Mouse (Mus musculus): ENCODE measurements around the gene Hes2. TPM values are rescaled to one million over a fixed set of nuclear protein-coding genes. Genes with fewer than 3 reads are reported as not detected.
A peak's percentile ranks its signal among the peaks of the same experiment; 100 is the strongest.

Hes2 gene
- 0.10 TPM in 1 of 2 replicates, not detected in the other for polyA plus RNA-seq (2015; fragmentation: Nextera tagmentation; extraction: Ambion mirVana)

DNA sequence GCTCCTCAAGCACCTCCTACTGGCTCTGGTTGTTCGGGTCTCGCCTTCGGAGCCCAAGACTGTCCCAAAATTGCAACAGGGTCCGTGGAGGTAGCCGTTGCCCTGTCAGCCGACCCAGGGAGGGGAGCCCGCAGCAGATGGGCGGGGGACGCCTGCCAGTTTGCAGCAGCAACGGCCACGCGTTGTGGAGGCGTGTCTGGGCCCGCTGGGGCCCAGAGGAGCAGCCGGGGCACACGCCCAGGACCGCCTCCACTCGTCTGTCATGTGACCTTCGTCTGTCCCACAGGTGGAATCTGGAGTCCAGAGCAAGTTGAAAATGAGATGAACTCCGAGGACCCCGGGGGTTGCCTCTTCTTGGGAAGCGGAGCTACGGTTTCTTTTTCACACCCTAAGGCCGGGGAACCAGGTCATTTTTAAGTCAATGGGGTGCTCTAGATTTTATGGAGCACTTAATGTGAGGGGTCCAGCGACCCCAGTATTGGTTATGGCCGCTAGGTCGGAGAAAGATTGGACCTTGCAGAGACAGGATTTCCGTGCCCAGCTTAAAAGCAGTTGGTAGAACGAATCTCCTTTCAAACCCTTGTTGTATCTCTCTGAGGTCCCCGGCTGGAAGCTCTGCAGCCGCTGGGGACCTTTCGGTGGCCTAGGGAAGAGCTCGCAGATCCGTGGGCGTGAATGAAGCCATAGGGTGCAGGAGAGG is at the start of gene Hes2:
Gene Hes2, plus strand, starts transcription at position 283 of the 700 bp plus-strand sequence.
- Histone ChIP-seq H3K4me1 (peaks cover 19% of the 10 kb centered on the region), H3K4me3 (peak within 1 kb of the TSS; percentile 31), H3K4me2 (peak within 1 kb of the TSS; percentile 54), H3K36me3 (no peaks in the 10 kb centered on the region), H3K9ac (no peak within 1 kb of the TSS), H3K27me3 (peaks cover 88% of the 10 kb centered on the region), H3K27ac (no peak within 1 kb of the TSS), H3K9me3 (no peaks in the 10 kb centered on the region)
- ATAC-seq (ENCODE audit: insufficient number of reproducible peaks, insufficient read depth, low FRiP score, low TSS enrichment, low read depth): no peak
- WGBS: 4% methylated on average over 35 of the region's 35 CpGs

DNA sequence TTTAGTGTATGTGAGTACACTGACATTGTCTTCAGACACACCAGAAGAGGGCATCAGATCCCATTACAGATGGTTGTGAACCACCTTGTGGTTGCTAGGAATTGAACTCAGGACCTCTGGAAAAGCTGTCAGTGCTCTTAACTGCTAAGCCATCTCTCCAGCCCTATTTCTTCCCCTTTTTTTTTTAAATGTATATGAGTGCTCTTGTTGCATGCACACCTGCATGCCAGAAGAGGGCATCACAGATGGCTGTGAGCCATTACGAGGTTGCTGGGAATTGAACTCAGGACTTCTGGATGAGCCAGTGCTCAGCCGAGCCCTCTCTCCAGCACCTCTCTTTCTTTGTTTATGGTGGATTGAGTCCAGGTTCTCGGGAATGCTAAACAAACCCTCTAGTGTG is 49.2 kb upstream of the Hes2 start:
- 88% methylated on average over 3 of the region's 3 CpGs for WGBS

DNA sequence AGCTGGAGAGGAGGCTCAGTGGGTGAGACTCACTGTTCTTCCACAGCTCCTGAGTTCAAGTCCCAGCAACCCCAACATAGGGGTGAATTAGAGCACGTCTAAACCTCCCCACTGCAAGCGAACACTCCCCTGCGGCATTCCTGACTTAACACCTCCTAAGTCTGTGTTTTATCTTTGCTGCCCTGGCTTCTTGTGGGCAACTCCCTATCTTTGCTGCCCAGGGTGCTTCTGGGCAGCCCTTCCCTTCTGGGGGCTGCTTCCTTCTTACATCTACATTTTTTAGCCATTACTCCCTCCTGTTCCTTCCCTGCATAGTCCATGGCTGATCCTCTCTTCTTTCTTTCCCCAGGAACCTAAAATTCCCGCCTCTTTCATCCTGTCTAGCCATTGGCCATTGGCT is 48.0 kb upstream of the Hes2 start:
- Histone ChIP-seq H3K36me3 (peaks cover 83% of the 10 kb centered on the region), H3K9me3 (no peaks in the 10 kb centered on the region), H3K27me3 (peaks cover 28% of the 10 kb centered on the region), H3K9ac (no peak overlapping the region), H3K4me3 (no peak overlapping the region), H3K4me2 (no peak overlapping the region), H3K4me1 (peaks cover 30% of the 10 kb centered on the region), H3K27ac (no peak overlapping the region)
- no peak for ATAC-seq (ENCODE audit: insufficient number of reproducible peaks, insufficient read depth, low FRiP score, low TSS enrichment, low read depth)
- 84% methylated on average over 4 of the region's 4 CpGs for WGBS

More for the DNA sequence above, 49.2 kb upstream of the Hes2 start:
- H3K4me3 ChIP-seq: no peak overlapping the region
- H3K36me3 ChIP-seq: peaks cover 85% of the 10 kb centered on the region
- peaks cover 16% of the 10 kb centered on the region for H3K27me3 ChIP-seq
- no peak overlapping the region for H3K4me2 ChIP-seq
- no peak for ATAC-seq (ENCODE audit: insufficient number of reproducible peaks, insufficient read depth, low FRiP score, low TSS enrichment, low read depth)
- peaks cover 21% of the 10 kb centered on the region for H3K4me1 ChIP-seq
- H3K9ac ChIP-seq: no peak overlapping the region
- H3K9me3 ChIP-seq: no peaks in the 10 kb centered on the region
- no peak overlapping the region for H3K27ac ChIP-seq

DNA sequence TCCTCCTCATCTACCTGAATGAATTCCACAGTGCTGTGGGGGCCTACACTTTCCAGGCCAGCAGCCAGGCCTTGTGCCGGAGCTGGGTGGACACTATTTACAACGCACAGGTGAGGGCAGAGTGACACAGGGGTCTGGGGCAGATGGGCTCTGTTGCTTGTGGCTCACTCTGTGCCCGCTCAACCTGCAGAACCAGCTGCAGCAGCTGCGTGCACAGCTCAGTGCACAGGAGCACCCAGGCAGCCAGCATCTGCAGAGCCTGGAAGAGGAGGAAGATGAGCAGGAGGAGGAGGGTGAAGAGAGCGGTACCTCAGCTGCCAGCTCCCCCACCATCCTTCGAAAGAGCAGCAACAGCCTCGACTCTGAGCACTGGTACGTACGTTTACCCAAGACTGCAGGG is 46.3 kb upstream of the Hes2 start:
- 88% methylated on average over 9 of the region's 9 CpGs for WGBS
- Histone ChIP-seq H3K9me3 (no peaks in the 10 kb centered on the region), H3K27me3 (peaks cover 44% of the 10 kb centered on the region), H3K9ac (no peak overlapping the region), H3K36me3 (peaks cover 70% of the 10 kb centered on the region), H3K4me1 (peaks cover 32% of the 10 kb centered on the region), H3K4me3 (no peak overlapping the region), H3K27ac (no peak overlapping the region), H3K4me2 (no peak overlapping the region)
- no peak for ATAC-seq (ENCODE audit: insufficient number of reproducible peaks, insufficient read depth, low FRiP score, low TSS enrichment, low read depth)

DNA sequence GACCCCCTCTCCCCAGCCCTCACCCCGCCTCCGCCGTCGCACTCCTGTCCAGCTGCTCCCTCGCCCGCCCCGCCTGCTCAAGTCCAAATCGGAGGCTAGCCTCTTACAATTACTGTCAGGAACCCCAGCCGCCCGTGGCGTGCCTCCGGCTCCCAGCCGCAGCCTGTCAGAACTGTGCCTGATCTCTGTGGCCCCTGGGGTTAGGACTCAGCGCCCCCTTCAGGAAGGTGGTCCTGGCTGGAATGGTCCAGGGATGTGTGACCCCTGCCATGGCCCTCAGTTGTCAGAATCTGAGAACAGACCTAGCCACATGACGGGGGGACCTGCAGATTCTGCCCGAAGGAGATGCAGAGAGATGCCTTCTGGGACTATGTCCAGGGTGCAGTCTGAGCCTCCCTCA is 44.6 kb upstream of the Hes2 start:
- peaks cover 57% of the 10 kb centered on the region for H3K36me3 ChIP-seq
- peaks cover 56% of the 10 kb centered on the region for H3K27me3 ChIP-seq

DNA sequence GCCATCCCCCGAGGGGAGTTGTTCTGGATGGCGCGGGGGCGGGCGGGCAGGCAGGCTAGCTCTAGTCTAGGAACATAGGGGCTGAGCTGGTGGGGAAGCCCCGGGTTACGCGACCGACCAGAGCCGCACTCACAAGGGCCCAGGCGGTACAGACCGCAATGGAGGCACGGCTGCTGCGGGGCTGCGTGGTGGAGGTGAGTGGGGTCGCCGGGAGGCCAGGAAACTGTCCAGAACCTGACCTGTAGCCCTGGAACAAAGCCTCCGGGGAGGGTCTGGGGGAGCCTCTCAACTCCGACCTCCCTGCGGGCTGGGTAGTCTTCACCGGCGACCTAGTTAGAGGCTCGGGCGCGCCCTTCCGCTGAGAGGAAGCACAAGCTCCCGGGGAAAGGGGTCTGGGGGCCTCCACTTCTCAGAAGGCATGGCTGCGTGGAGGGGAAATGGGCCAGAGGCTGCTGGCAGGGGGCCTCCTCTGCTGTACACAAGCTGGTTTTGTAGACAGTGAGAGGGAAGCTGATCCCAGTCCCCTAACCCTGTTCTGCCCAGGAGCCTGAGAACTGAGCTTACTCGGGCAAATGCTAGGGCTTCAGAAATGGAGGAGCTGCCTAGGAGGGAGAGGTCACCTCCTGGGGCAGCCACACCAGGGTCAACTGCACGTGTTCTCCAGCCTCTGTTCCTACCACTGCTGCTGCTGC is 42.6 kb upstream of the Hes2 start, which contains the start of gene Tnfrsf25:
Gene Tnfrsf25, plus strand, starts transcription at position 14 of the 692 bp plus-strand sequence.
- no peak for ATAC-seq (ENCODE audit: insufficient number of reproducible peaks, insufficient read depth, low FRiP score, low TSS enrichment, low read depth)
- 3% methylated on average over 30 of the region's 30 CpGs for WGBS

More for the DNA sequence above, 44.6 kb upstream of the Hes2 start:
- no peak for ATAC-seq (ENCODE audit: insufficient number of reproducible peaks, insufficient read depth, low FRiP score, low TSS enrichment, low read depth)
- Histone ChIP-seq H3K27ac (no peak overlapping the region), H3K4me1 (peaks cover 18% of the 10 kb centered on the region), H3K9ac (no peak overlapping the region), H3K9me3 (no peaks in the 10 kb centered on the region), H3K4me3 (no peak overlapping the region), H3K4me2 (no peak overlapping the region)
- 53% methylated on average over 16 of the region's 16 CpGs for WGBS

DNA sequence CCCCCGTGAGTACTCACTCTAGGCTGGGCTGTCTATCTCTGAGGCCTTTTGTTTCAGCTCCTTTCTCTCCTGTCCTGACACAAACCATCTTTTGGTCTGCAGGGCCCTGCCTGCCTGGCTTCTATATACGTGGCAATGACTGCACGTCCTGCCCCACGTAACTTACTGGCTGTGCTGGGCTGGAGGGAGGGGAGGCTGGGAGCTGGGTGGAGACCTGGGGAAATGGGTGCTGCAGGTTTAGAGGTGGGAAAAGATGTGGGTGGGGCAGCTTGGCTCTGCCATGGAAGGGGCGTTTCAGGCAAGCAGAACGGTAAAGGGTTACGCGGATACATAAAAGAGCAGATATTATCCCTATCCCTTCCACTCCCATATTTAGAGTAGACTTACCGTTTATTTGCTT is 41.1 kb upstream of the Hes2 start:
- 66% methylated on average over 9 of the region's 9 CpGs for WGBS
- H3K9ac ChIP-seq: no peak overlapping the region
- ATAC-seq (ENCODE audit: insufficient number of reproducible peaks, insufficient read depth, low FRiP score, low TSS enrichment, low read depth): no peak
- no peak overlapping the region for H3K4me3 ChIP-seq
- H3K27me3 ChIP-seq: peaks cover 90% of the 10 kb centered on the region
- no peak overlapping the region for H3K27ac ChIP-seq
- H3K4me2 ChIP-seq: no peak overlapping the region
- H3K9me3 ChIP-seq: no peaks in the 10 kb centered on the region
- H3K4me1 ChIP-seq: peaks cover 38% of the 10 kb centered on the region
- H3K36me3 ChIP-seq: peaks cover 26% of the 10 kb centered on the region

More for the DNA sequence above, 42.6 kb upstream of the Hes2 start, which contains the start of gene Tnfrsf25:
- H3K4me1 ChIP-seq: peaks cover 35% of the 10 kb centered on the region
- no peak within 1 kb of the TSS for H3K27ac ChIP-seq
- peak within 1 kb of the TSS; percentile 26 for H3K4me3 ChIP-seq
- peak within 1 kb of the TSS; percentile 47 for H3K9ac ChIP-seq
- H3K4me2 ChIP-seq: peak within 1 kb of the TSS; percentile 54
- H3K9me3 ChIP-seq: no peaks in the 10 kb centered on the region
- peaks cover 75% of the 10 kb centered on the region for H3K27me3 ChIP-seq
- peaks cover 40% of the 10 kb centered on the region for H3K36me3 ChIP-seq

DNA sequence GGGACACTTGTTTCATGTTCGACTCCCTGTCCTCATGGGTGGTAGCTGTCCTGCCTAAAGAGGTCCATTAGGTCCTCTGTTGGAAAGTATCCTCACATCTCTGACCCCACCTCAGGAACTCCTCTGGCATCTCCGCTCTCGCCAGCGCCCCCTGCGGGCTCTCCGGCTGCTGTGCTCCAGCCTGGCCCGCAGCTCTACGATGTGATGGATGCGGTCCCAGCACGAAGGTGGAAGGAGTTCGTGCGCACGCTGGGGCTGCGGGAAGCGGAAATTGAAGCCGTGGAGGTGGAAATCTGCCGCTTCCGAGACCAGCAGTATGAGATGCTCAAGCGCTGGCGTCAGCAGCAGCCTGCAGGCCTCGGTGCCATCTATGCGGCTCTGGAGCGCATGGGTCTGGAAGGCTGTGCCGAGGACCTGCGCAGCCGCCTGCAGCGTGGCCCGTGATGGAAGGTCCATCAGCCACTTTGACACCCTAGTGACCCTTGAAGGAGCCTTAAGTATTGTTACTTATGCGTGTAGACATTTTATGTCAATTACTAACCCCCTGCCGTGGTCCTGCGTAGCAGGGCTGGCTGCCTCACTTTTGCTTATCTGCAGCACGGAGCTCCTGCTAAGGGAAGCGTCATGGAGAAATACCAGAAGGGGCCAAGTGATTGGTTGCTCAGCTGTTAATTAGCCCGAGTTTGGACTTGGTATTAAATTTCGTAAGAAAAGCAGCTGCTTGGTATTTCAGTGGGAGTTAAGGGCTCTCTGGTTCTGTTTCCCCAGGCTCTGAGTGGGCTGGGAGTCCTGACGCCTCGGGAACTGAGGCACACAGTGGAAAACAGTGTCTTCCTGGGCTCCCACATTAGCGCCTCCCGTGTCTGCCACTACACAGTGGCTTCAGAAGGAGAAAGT is 39.0 kb upstream of the Hes2 start:
- H3K4me1 ChIP-seq: peaks cover 38% of the 10 kb centered on the region
- H3K9ac ChIP-seq: peak overlapping the region; percentile 41; the same call in 1 of the 2 replicates
- no peak overlapping the region for H3K27ac ChIP-seq
- ATAC-seq (ENCODE audit: insufficient number of reproducible peaks, insufficient read depth, low FRiP score, low TSS enrichment, low read depth): no peak
- peaks cover 100% of the 10 kb centered on the region for H3K27me3 ChIP-seq
- H3K4me2 ChIP-seq: peak overlapping the region; percentile 53
- no peaks in the 10 kb centered on the region for H3K9me3 ChIP-seq
- WGBS: 7% methylated on average over 39 of the region's 39 CpGs
- peak overlapping the region; percentile 28 for H3K4me3 ChIP-seq
- peaks cover 5% of the 10 kb centered on the region for H3K36me3 ChIP-seq

DNA sequence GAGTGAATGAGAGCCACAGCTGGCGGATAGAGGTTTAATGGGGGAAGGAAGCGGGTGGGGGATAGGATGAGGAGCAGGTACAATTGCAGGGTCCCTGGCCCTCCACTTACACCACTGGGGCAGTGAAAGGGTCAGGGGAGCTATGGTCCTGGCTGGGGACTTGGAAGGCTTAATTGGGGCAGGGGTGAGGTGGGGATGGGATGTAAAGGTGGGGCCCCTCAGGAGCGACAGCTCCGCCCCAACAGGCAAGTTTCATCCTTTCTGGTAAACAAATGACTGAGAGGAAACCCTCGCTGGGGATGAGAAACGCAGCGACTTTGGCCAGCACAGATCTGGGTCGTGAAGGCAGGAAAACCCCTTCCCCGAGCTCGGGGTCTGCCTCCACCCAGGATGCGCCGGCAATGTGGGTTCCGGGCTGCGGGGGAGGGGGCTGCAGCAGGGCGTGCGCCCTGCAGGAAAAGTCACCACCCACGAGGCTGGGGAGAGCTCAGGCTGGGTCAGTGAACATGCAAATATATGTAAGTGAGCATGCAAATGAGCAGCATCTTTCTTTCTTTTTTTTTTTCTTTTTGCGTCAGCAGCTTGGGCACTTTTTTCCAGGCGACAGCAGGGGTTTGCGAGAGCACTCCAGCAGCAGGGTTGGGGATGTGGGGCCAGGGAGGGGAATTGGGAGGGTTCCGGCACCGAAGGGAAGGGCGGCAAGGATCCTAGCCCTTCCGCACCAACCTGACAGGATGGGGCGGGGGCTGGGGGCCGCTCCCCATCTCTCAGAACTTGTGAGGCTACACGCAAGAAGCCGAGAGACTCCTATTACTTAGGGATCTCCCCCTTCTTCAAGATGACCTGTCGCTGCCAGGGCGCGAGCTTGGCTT is 38.1 kb upstream of the Hes2 start:
- WGBS: 3% methylated on average over 31 of the region's 31 CpGs
- peaks cover 100% of the 10 kb centered on the region for H3K27me3 ChIP-seq
- no peak for ATAC-seq (ENCODE audit: insufficient number of reproducible peaks, insufficient read depth, low FRiP score, low TSS enrichment, low read depth)

DNA sequence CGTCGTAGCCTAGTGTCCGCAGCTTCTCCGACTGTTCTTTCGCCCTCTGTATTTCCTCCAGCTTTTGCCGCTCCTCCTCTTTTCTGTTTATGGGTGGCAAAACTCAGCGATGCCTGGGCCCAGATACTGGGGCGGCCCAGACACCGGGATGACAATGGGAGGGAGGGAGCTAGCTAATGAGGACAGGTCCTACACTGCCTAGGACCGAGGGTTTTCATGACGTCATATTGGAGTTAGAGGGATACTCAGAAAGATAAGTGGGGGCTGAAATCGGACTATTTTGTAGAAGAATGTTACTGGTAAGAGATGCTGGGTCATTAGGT is 37.5 kb upstream of the Hes2 start:
- peak overlapping the region; percentile 28 for H3K4me3 ChIP-seq
- peaks cover 35% of the 10 kb centered on the region for H3K4me1 ChIP-seq
- ATAC-seq (ENCODE audit: insufficient number of reproducible peaks, insufficient read depth, low FRiP score, low TSS enrichment, low read depth): no peak
- H3K36me3 ChIP-seq: no peaks in the 10 kb centered on the region
- no peak overlapping the region for H3K27ac ChIP-seq
- H3K9ac ChIP-seq: no peak overlapping the region
- H3K4me2 ChIP-seq: peak overlapping the region; percentile 53
- no peaks in the 10 kb centered on the region for H3K9me3 ChIP-seq
- WGBS: 1% methylated on average over 12 of the region's 12 CpGs
- H3K27me3 ChIP-seq: peaks cover 100% of the 10 kb centered on the region

More for the DNA sequence above, 38.1 kb upstream of the Hes2 start:
- no peak overlapping the region for H3K27ac ChIP-seq
- H3K9ac ChIP-seq: peak overlapping the region; percentile 41; the same call in 1 of the 2 replicates
- no peaks in the 10 kb centered on the region for H3K9me3 ChIP-seq
- peak overlapping the region; percentile 53 for H3K4me2 ChIP-seq
- H3K4me1 ChIP-seq: peaks cover 35% of the 10 kb centered on the region
- peak overlapping the region; percentile 28 for H3K4me3 ChIP-seq
- no peaks in the 10 kb centered on the region for H3K36me3 ChIP-seq

Data from embryonic facial prominence, embryonic 13.5 days (tissue).